Mouse (Mus musculus) B cell, adult (primary cell): ENCODE results near the gene Dmtf1. TPM values are rescaled to one million over a fixed set of nuclear protein-coding genes. Genes with fewer than 3 reads are reported as not detected.

Experiments used
- total RNA-seq: library from RNA; stranded (reverse); gene quantifications from 4 replicates; pipeline ENCODE4 v1.2.4, GENCODE M21; 2023; ENCODE audit not compliant: inconsistent age

Dmtf1 gene
- 70.1 to 79.5 TPM (median 74.8 TPM) in 4 replicates for total RNA-seq

DNA sequence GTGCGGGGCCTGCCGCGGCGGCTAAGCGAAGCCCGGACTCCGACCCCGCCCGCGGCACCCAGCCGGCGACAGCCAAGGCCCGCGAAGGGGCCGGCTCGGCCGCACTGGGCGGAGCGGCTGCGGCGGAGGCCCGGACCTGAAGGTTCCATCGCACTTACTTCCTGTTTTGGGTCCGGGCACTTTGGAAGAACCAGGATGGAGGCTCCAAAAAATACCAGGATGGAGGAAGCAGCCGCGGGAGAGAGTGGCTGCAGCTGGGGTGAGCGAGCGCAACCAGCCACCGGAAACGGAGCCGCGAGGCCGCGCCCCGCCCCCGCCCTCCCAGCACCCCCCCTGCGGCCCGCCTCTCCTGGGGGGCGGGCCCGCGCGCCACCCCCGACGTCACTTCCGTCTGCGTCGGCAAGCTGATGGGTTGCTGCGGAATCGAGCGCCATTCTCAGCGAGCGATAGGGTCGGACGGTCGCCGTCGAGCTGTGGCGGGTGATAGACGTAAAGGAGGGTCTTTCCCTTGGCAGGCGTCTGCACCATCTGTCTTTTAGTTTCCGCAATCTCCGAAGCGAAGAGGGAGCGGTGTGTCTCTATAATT lies at the start of gene Dmtf1:
TSS of gene Dmtf1 (minus strand) at position 321 of the 586 bp plus-strand sequence.

DNA sequence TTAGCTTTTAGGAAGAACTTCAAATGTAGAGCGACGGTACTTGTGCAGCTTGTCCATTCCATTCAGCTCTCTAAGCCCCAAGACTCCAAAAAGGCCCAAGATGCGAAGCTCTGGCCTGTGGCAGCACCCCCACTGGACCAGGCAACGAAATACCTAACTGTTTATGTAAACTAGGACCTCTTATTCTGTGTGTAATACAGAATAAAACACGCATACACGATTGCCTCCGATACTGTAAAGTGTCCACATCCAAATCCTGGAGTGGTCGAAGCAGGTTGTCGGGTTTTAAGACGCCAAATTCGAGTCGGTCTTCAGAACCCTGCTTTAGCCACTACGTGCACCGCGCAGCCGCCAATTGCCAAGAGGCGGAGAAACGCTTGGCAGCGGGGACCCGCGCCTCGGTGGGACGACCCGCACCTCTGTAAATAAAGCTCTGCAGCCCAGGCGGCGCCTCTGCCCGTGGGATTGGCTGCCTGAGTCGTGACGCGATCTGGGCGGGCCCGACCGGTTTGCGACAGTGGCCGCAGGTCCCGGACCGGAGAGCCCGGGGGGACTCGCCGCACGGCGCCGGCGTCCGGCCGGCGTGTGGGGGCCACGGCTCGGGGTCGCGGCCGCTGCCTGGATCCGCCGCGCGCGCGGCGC lies 61.2 kb downstream of the Dmtf1 start, which contains the start of gene Tmem243:
TSS of gene Tmem243 (plus strand) at position 462 of the 642 bp plus-strand sequence.

Other genes with a start within 250 kb of the Dmtf1 start
- 16.8 to 20.3 TPM (median 18.2 TPM) in 4 replicates for gene Crot, start 164.5 kb downstream of the Dmtf1 start, total RNA-seq
- gene Tmem243, start 61.1 kb downstream of the Dmtf1 start, total RNA-seq: 136 to 145 TPM (median 138 TPM) in 4 replicates
- not detected in 4 replicates for gene 9330182L06Rik, start 104.3 kb upstream of the Dmtf1 start, total RNA-seq